Mouse (Mus musculus): ENCODE measurements around the gene Pptc7.

DNA sequence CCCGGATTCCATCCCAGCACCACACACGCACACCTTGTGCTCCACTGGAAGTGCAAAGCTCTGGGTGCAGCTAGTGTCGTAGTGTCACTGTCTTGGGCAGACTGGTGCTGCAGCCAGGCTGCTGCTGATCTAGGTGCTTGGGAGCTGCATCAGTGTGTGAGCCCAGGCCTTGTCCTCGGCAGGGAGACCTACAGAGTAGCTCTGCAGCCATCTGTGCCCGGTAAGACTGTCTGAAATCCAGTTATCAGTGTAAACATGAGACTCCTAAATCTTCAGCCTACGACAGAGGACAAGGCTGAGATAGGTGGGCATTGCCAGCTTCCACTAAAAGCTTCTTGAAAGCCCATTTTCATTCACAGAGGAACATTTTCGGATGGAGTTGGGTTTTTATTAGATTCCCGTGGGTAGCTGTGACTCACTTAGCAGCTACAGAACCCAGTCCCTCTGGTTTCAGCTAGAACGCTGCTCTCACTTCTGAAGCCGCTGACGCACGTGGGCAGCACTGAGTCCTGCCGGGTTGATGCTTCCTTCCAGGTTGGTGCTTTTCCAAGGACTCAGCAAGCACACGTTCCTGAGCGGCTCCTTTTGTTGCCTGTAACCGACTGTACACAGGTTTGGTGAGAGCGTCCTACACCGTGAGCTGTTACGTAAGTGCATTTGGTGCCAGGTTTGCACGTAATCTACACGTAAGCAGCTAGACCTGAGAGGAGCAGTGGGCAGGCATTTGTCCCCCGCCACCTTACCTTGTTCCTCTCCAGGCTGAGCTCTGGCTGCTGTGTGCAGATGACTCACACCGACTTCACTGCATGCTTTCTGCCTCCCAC, 40.7 kb downstream of the Pptc7 start:
- TF ChIP-seq POLR2A (IDR thresholded peaks at IDR 0.05; ENCODE audit: extremely low read depth, insufficient read depth, low read length) = no peak; the same call in 1 of the 2 replicates
- 0 out of 2 replicates have a peak, but pooled peaks have one; percentile 11 for TF ChIP-seq CTCF (IDR thresholded peaks at IDR 0.05; ENCODE audit: extremely low read depth, insufficient read depth, low read length)

Measured in cortical plate, adult 2 months (tissue).